Mouse (Mus musculus): ENCODE data around the gene Vat1. TPM values are rescaled to one million over a fixed set of nuclear protein-coding genes. Genes with fewer than 3 reads are reported as not detected.
A peak's percentile ranks its signal among the peaks of the same experiment; 100 is the strongest.
"Not testable (repeated sequence)": the region's sequence is repeated elsewhere in the genome, so short reads cannot be mapped to it uniquely, and the experiment has no call there.

Vat1 gene
- total and polyA plus RNA-seq, 2 experiments: 11.2 to 30.4 TPM

DNA sequence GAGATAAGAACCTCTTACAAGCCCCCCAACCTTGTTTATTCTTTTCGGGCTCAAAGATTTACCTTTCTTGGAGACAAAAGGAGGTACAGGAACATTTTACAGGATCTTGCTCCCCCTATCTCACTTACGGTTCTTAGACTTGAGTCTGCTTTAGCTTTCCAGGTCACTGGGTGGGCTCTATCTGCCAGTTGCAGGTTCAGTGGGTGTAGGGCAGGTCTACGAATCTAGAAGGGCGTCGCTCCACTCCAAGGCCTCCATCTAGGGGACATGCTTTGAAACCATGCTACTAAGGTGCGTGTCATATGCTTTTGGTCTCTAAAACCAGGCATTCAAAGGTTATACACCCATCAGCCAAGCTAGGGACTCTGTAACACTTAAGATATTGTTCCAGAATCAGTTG is 18.2 kb upstream of the Vat1 start:
- peaks cover 28% of the 10 kb centered on the region for H3K4me1 ChIP-seq (ENCODE audit: control insufficient read depth, insufficient read depth, low read length)
- H3K9ac ChIP-seq (ENCODE audit: low read depth, low read length): no peak overlapping the region
- H3K27me3 ChIP-seq (ENCODE audit: control insufficient read depth, insufficient read depth, low read length): no peaks in the 10 kb centered on the region
- no peaks in the 10 kb centered on the region for H3K79me2 ChIP-seq (ENCODE audit: control insufficient read depth, insufficient read depth, low read length)
- H3K27ac ChIP-seq (replicated peaks; ENCODE audit: insufficient read depth, low read depth, low read length): no peak overlapping the region
- 82% methylated on average over 6 of the region's 6 CpGs for WGBS
- H3K4me3 ChIP-seq (ENCODE audit: insufficient read depth, low read depth, low read length): no peak overlapping the region
- no peak for DNase-seq (ENCODE audit: extremely low read depth, low read depth, low spot score)
- no peak for TF ChIP-seq CTCF (IDR thresholded peaks at IDR 0.05; ENCODE audit: low read depth, low read length)
- no peak for TF ChIP-seq POLR2A (IDR thresholded peaks at IDR 0.05; ENCODE audit: extremely low read depth, insufficient read depth, low read length)
- H3K36me3 ChIP-seq (ENCODE audit: control insufficient read depth, insufficient read depth, low read length): no peaks in the 10 kb centered on the region

DNA sequence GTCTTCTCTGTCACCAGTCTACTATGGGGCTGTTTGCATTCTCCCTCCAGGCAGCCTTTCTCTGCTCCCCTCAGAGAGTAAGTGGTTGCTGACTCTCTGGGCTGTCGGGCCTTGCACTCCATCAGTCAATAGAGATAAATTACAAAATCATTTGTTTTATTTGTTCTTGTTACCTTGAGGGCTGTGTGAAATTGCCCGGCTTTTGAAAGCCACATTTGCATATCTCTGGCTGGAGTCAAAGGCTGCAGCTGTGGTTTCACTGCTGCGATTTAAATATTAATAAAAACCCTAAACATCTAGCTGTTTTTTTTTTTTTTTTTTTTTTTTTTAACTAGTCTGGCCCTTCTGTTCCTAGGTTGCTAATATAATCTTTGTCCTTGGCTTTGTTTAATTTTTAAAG is 17.8 kb upstream of the Vat1 start:
- Histone ChIP-seq H3K4me1 (ENCODE audit: control insufficient read depth, insufficient read depth, low read length) (peaks cover 32% of the 10 kb centered on the region), H3K79me2 (ENCODE audit: control insufficient read depth, insufficient read depth, low read length) (no peaks in the 10 kb centered on the region), H3K27me3 (ENCODE audit: control insufficient read depth, insufficient read depth, low read length) (no peaks in the 10 kb centered on the region), H3K9ac (ENCODE audit: low read depth, low read length) (no peak overlapping the region), H3K36me3 (ENCODE audit: control insufficient read depth, insufficient read depth, low read length) (no peaks in the 10 kb centered on the region), H3K27ac (replicated peaks; ENCODE audit: insufficient read depth, low read depth, low read length) (0 out of 2 replicates have a peak overlapping the region, but pooled peaks have one; percentile 5), H3K4me3 (ENCODE audit: insufficient read depth, low read depth, low read length) (no peak overlapping the region)
- WGBS: 23% methylated on average over 3 of the region's 3 CpGs
- TF ChIP-seq POLR2A (IDR thresholded peaks at IDR 0.05; ENCODE audit: extremely low read depth, insufficient read depth, low read length) (no peak), CTCF (IDR thresholded peaks at IDR 0.05; ENCODE audit: low read depth, low read length) (no peak)
- peak; percentile 85 for DNase-seq (ENCODE audit: extremely low read depth, low read depth, low spot score)

GRCm38 (mm10) chr11:101480912-101481311 is 14.9 kb upstream of the Vat1 start:
- peaks cover 29% of the 10 kb centered on the region for H3K4me1 ChIP-seq (ENCODE audit: control insufficient read depth, insufficient read depth, low read length)
- TF ChIP-seq POLR2A (IDR thresholded peaks at IDR 0.05; ENCODE audit: extremely low read depth, insufficient read depth, low read length): no peak
- no peak for TF ChIP-seq CTCF (IDR thresholded peaks at IDR 0.05; ENCODE audit: low read depth, low read length)
- no peaks in the 10 kb centered on the region for H3K36me3 ChIP-seq (ENCODE audit: control insufficient read depth, insufficient read depth, low read length)
- H3K4me3 ChIP-seq (ENCODE audit: insufficient read depth, low read depth, low read length): no peak overlapping the region
- H3K79me2 ChIP-seq (ENCODE audit: control insufficient read depth, insufficient read depth, low read length): no peaks in the 10 kb centered on the region
- peak overlapping the region; percentile 9 for H3K27ac ChIP-seq (replicated peaks; ENCODE audit: insufficient read depth, low read depth, low read length)
- H3K9ac ChIP-seq (ENCODE audit: low read depth, low read length): no peak overlapping the region
- 11% methylated on average over 6 of the region's 6 CpGs for WGBS
- no peaks in the 10 kb centered on the region for H3K27me3 ChIP-seq (ENCODE audit: control insufficient read depth, insufficient read depth, low read length)
- peak; percentile 94 for DNase-seq (ENCODE audit: extremely low read depth, low read depth, low spot score)

GRCm38 (mm10) chr11:101479171-101479635 is 13.2 kb upstream of the Vat1 start:
- Histone ChIP-seq H3K4me3 (ENCODE audit: insufficient read depth, low read depth, low read length) (peak overlapping the region; percentile 31; the same call in 1 of the 2 replicates), H3K27me3 (ENCODE audit: control insufficient read depth, insufficient read depth, low read length) (no peaks in the 10 kb centered on the region), H3K36me3 (ENCODE audit: control insufficient read depth, insufficient read depth, low read length) (no peaks in the 10 kb centered on the region), H3K4me1 (ENCODE audit: control insufficient read depth, insufficient read depth, low read length) (peaks cover 25% of the 10 kb centered on the region), H3K27ac (replicated peaks; ENCODE audit: insufficient read depth, low read depth, low read length) (peak overlapping the region; percentile 37), H3K9ac (ENCODE audit: low read depth, low read length) (peak overlapping the region; percentile 36), H3K79me2 (ENCODE audit: control insufficient read depth, insufficient read depth, low read length) (no peaks in the 10 kb centered on the region)
- TF ChIP-seq CTCF (IDR thresholded peaks at IDR 0.05; ENCODE audit: low read depth, low read length) (no peak), POLR2A (IDR thresholded peaks at IDR 0.05; ENCODE audit: extremely low read depth, insufficient read depth, low read length) (no peak)
- WGBS: 17% methylated on average over 18 of the region's 18 CpGs
- peak; percentile 45 for DNase-seq (ENCODE audit: extremely low read depth, low read depth, low spot score)

- Histone ChIP-seq H3K36me3 (ENCODE audit: control insufficient read depth, insufficient read depth, low read length) (no peaks in the 10 kb centered on the region), H3K4me1 (ENCODE audit: control insufficient read depth, insufficient read depth, low read length) (peaks cover 21% of the 10 kb centered on the region), H3K4me3 (ENCODE audit: insufficient read depth, low read depth, low read length) (no peak overlapping the region), H3K27ac (replicated peaks; ENCODE audit: insufficient read depth, low read depth, low read length) (no peak overlapping the region), H3K79me2 (ENCODE audit: control insufficient read depth, insufficient read depth, low read length) (no peaks in the 10 kb centered on the region), H3K9ac (ENCODE audit: low read depth, low read length) (no peak overlapping the region), H3K27me3 (ENCODE audit: control insufficient read depth, insufficient read depth, low read length) (no peaks in the 10 kb centered on the region)
- no peak for TF ChIP-seq CTCF (IDR thresholded peaks at IDR 0.05; ENCODE audit: low read depth, low read length)
- no peak for TF ChIP-seq POLR2A (IDR thresholded peaks at IDR 0.05; ENCODE audit: extremely low read depth, insufficient read depth, low read length)
- WGBS: 90% methylated on average over 10 of the region's 10 CpGs
- no peak for DNase-seq (ENCODE audit: extremely low read depth, low read depth, low spot score)
These were observed 11.7 kb upstream of the Vat1 start for GRCm38 (mm10) chr11:101477552-101478211.

DNA sequence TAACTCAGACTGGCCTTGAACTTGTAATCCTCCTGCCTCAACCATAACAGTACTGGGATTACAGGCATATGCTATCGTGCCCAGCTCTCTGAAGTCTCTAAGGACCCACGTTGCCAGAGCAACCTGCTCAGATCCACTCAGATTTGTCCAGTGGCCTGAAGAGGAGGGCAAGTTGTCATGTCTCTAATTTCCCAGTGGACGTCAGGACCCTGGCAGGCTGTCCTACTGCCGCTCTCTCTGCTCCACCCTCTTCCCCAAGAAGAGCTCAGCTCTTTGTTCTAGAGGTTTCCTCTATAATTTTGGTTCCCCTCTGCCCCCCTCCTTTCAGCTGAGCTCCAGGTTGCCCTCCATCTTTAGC is 11.1 kb upstream of the Vat1 start:
- H3K4me3 ChIP-seq (ENCODE audit: insufficient read depth, low read depth, low read length): no peak overlapping the region
- 81% methylated on average over 4 of the region's 4 CpGs for WGBS

DNA sequence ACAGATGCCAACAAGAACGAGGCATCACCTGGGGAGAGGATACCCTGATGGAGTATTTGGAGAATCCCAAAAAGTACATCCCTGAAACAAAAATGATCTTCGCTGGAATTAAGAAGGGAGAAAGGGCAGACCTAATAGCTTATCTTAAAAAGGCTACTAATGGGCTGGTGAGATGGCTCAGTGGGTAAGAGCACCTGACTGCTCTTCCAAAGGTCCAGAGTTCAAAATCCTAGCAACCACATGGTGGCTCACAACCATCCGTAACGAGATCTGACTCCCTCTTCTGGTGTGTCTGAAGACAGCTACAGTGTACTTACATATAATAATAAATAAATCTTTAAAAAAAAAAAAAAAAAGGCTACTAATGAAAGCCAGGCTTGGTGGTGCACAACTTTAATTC is 10.3 kb upstream of the Vat1 start:
- not testable (repeated sequence) for H3K4me3 ChIP-seq (ENCODE audit: insufficient read depth, low read depth, low read length); H3K36me3 ChIP-seq (ENCODE audit: control insufficient read depth, insufficient read depth, low read length); H3K9ac ChIP-seq (ENCODE audit: low read depth, low read length); H3K27ac ChIP-seq (replicated peaks; ENCODE audit: insufficient read depth, low read depth, low read length); H3K79me2 ChIP-seq (ENCODE audit: control insufficient read depth, insufficient read depth, low read length); H3K27me3 ChIP-seq (ENCODE audit: control insufficient read depth, insufficient read depth, low read length)
- DNase-seq (ENCODE audit: extremely low read depth, low read depth, low spot score): peak; percentile 39
- WGBS: 74% methylated on average over 4 of the region's 4 CpGs
- peaks cover 18% of the 10 kb centered on the region for H3K4me1 ChIP-seq (ENCODE audit: control insufficient read depth, insufficient read depth, low read length)

More for the DNA sequence above, 11.1 kb upstream of the Vat1 start:
- H3K79me2 ChIP-seq (ENCODE audit: control insufficient read depth, insufficient read depth, low read length): no peaks in the 10 kb centered on the region
- no peak overlapping the region for H3K9ac ChIP-seq (ENCODE audit: low read depth, low read length)
- no peak for DNase-seq (ENCODE audit: extremely low read depth, low read depth, low spot score)
- TF ChIP-seq POLR2A (IDR thresholded peaks at IDR 0.05; ENCODE audit: extremely low read depth, insufficient read depth, low read length) (no peak), CTCF (IDR thresholded peaks at IDR 0.05; ENCODE audit: low read depth, low read length) (no peak)
- H3K36me3 ChIP-seq (ENCODE audit: control insufficient read depth, insufficient read depth, low read length): no peaks in the 10 kb centered on the region
- no peak overlapping the region for H3K27ac ChIP-seq (replicated peaks; ENCODE audit: insufficient read depth, low read depth, low read length)
- H3K4me1 ChIP-seq (ENCODE audit: control insufficient read depth, insufficient read depth, low read length): peaks cover 21% of the 10 kb centered on the region
- no peaks in the 10 kb centered on the region for H3K27me3 ChIP-seq (ENCODE audit: control insufficient read depth, insufficient read depth, low read length)

All from liver, adult 2 months (tissue).